ENCODE assay signal across 8 mouse cellular contexts in the genomic region with DNA sequence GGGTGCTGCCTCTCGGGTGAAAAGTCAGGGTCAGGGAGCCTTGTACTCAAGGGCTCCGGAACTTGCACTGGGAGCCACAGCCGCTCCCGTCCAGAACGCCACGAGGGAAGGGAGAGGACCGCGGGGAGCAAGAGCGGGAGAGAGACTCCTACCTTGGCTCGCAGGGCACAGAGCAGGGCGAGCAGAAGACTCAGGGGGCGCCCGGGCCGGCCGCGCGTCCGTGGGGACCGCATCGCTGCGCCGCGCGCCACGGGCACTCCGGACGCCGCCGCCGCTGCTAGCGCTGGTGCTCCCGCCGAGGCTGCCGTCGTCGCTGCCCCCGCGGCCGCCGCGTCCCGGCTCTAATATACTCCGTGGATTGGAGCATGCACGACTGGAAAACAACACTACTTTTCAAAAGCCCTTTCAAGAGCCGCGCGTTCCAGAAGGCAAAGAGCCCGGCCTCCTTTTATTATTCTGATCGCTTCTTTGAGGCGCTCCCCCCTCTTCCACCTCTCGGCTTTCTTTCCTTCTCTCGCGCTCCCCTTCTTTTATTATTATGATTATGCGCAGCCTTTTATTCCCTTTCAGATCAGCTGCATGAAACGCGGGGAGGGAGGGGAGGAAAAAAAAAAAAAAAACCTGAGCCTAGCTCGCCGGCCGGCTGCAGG. TPM values are rescaled to one million over a fixed set of nuclear protein-coding genes. Genes with fewer than 3 reads are reported as not detected.
DNase-seq lines count a peak whose midpoint lies in the region; ATAC-seq and TF ChIP-seq lines count a peak whose summit lies in the region.

Gene Jag1, minus strand, starts transcription at position 620 of the 650 bp plus-strand sequence.

- H3K27me3 ChIP-seq in intestine, embryonic 16.5 days (replicated peaks; ENCODE audit: control insufficient read depth, insufficient read depth, low read length): no peaks in the 10 kb centered on the region
- H3K27me3 ChIP-seq in liver, embryonic 12.5 days (replicated peaks): peaks cover 83% of the 10 kb centered on the region
- peaks cover 10% of the 10 kb centered on the region for H3K27me3 ChIP-seq in neural tube, embryonic 12.5 days (replicated peaks)

- peak within 1 kb of the TSS; percentile 77 for H3K4me3 ChIP-seq in lung, adult 2 months (replicated peaks; ENCODE audit: extremely low read depth, low read depth, low read length)
- H3K4me3 ChIP-seq in intestine, embryonic 16.5 days (ENCODE audit: low read length): peak within 1 kb of the TSS; percentile 77
- H3K4me3 ChIP-seq in liver, embryonic 12.5 days: peak within 1 kb of the TSS; percentile 64
- peak within 1 kb of the TSS; percentile 71 for H3K4me3 ChIP-seq in neural tube, embryonic 12.5 days

- peak; percentile 2; the same call in 1 of the 2 replicates for ATAC-seq in intestine, embryonic 16.5 days
- no peak for ATAC-seq in liver, embryonic 12.5 days
- peak; percentile 22 for ATAC-seq in neural tube, embryonic 12.5 days (ENCODE audit: low FRiP score, low read depth)

- peaks cover 6% of the 10 kb centered on the region; the same call in 1 of the 2 replicates for H3K4me1 ChIP-seq in lung, adult 2 months (ENCODE audit: control insufficient read depth, insufficient read depth, low read length)
- peaks cover 15% of the 10 kb centered on the region; the same call in 1 of the 2 replicates for H3K4me1 ChIP-seq in intestine, embryonic 16.5 days (ENCODE audit: control insufficient read depth, insufficient read depth, low read length)
- H3K4me1 ChIP-seq in liver, embryonic 12.5 days: peaks cover 30% of the 10 kb centered on the region
- peaks cover 38% of the 10 kb centered on the region for H3K4me1 ChIP-seq in neural tube, embryonic 12.5 days

- no peak for TF ChIP-seq POLR2A in lung, adult 2 months (IDR thresholded peaks at IDR 0.05; ENCODE audit: borderline replicate concordance, extremely low read depth, low read depth, low read length)
- 0 out of 2 replicates have a peak, but pooled peaks have one; percentile 38 for TF ChIP-seq POLR2A in brain, embryonic 14.5 days (IDR thresholded peaks at IDR 0.05; ENCODE audit: borderline replicate concordance, extremely low read depth, insufficient read depth, insufficient read length, poor library complexity, severe bottlenecking)

- H3K27ac ChIP-seq in intestine, embryonic 16.5 days (ENCODE audit: low read length): peak within 1 kb of the TSS; percentile 98
- peak within 1 kb of the TSS; percentile 76 for H3K27ac ChIP-seq in liver, embryonic 12.5 days
- H3K27ac ChIP-seq in neural tube, embryonic 12.5 days: peak within 1 kb of the TSS; percentile 64; the same call in 1 of the 2 replicates

- H3K9ac ChIP-seq in intestine, embryonic 16.5 days (ENCODE audit: low read depth, low read length): peak within 1 kb of the TSS; percentile 80
- H3K9ac ChIP-seq in liver, embryonic 12.5 days: peak within 1 kb of the TSS; percentile 62
- peak within 1 kb of the TSS; percentile 72 for H3K9ac ChIP-seq in neural tube, embryonic 12.5 days

- no peaks in the 10 kb centered on the region for H3K36me3 ChIP-seq in intestine, embryonic 16.5 days (ENCODE audit: control insufficient read depth, insufficient read depth, low read length)
- H3K36me3 ChIP-seq in liver, embryonic 12.5 days: no peaks in the 10 kb centered on the region
- H3K36me3 ChIP-seq in neural tube, embryonic 12.5 days: no peaks in the 10 kb centered on the region

- TF ChIP-seq CTCF in lung, adult 2 months (IDR thresholded peaks at IDR 0.05; ENCODE audit: insufficient read depth, low read length): no peak
- no peak for TF ChIP-seq CTCF in brain, embryonic 14.5 days (IDR thresholded peaks at IDR 0.05; ENCODE audit: borderline replicate concordance, extremely low read depth, insufficient read depth, insufficient read length)

- intact Hi-C loops in gastrocnemius, postnatal 36 days (cut with DNase I): loop anchor here (5.0 to 10.0 kb wide), 3 partner anchors 459 to 826 kb away; no protein-coding TSS in a partner anchor

- no peaks in the 10 kb centered on the region for H3K9me3 ChIP-seq in intestine, embryonic 16.5 days (ENCODE audit: control insufficient read depth, low read length)
- H3K9me3 ChIP-seq in liver, embryonic 12.5 days (replicated peaks): no peaks in the 10 kb centered on the region
- no peaks in the 10 kb centered on the region for H3K9me3 ChIP-seq in neural tube, embryonic 12.5 days

- under 1% methylated on average over 59 of the region's 59 CpGs for WGBS in lung, adult 2 months
- WGBS in intestine, embryonic 16.5 days: under 1% methylated on average over 55 of the region's 59 CpGs
- WGBS in liver, embryonic 12.5 days (ENCODE audit: insufficient replicate concordance): under 1% methylated on average over 55 of the region's 59 CpGs
- under 1% methylated on average over 59 of the region's 59 CpGs for WGBS in neural tube, embryonic 12.5 days

- H3K4me2 ChIP-seq in intestine, embryonic 16.5 days (ENCODE audit: low read depth, low read length): peak within 1 kb of the TSS; percentile 96
- peak within 1 kb of the TSS; percentile 74 for H3K4me2 ChIP-seq in liver, embryonic 12.5 days
- peak within 1 kb of the TSS; percentile 85 for H3K4me2 ChIP-seq in neural tube, embryonic 12.5 days (replicated peaks)

- peak; percentile 69 for DNase-seq in lung, adult 2 months
- no peak for DNase-seq in lung, postnatal 25 days (ENCODE audit: low spot score)
- peak; percentile 87 for DNase-seq in brain, embryonic 14.5 days (ENCODE audit: low read depth)
- peak; percentile 21 to 43 for DNase-seq in gastrocnemius, postnatal 36 days
- DNase-seq in T-cell, adult 2 months (ENCODE audit: low spot score): no peak

RNA-seq across cellular contexts. Expression of gene Jag1, which starts in this region (rescaled TPM):
- polyA plus RNA-seq in lung, adult 2 months (2012; rRNA removed): 10.4 and 11.4 TPM in 2 replicates
- polyA plus RNA-seq in brain, embryonic 14.5 days (2012; rRNA removed): 3.6 and 13.0 TPM in 2 replicates
- 1 to 10 TPM; 5.6 to 6.0 TPM for total RNA-seq in gastrocnemius, postnatal 36 days (2021)
- polyA plus RNA-seq in intestine, embryonic 16.5 days (2015; fragmentation: Nextera tagmentation; extraction: Ambion mirVana): 5.1 and 8.9 TPM in 2 replicates
- polyA plus RNA-seq in liver, embryonic 12.5 days (2016; fragmentation: Nextera tagmentation; extraction: Ambion mirVana): 2.7 and 2.8 TPM in 2 replicates
- 29.0 and 31.6 TPM in 2 replicates for polyA plus RNA-seq in neural tube, embryonic 12.5 days (2016; fragmentation: Nextera tagmentation; extraction: Ambion mirVana)

Comparison
In these comparisons a context has a peak if more than half of its experiments do, and no peak if none do; other contexts are left out.
1. DNase-seq: peak in lung, adult 2 months (single experiment), brain, embryonic 14.5 days (single experiment) and gastrocnemius, postnatal 36 days (2 of 2); none in lung, postnatal 25 days (single experiment) and T-cell, adult 2 months (single experiment).
2. Peak in every context shown above with its lines, with median percentiles within 50 percentile points of each other: H3K4me3 ChIP-seq, H3K27ac ChIP-seq, H3K4me2 ChIP-seq and H3K9ac ChIP-seq.